Mouse (Mus musculus): ENCODE results near the gene Rere.

- peak; percentile 75; the same call in 1 of the 2 replicates for TF ChIP-seq EP300 (IDR thresholded peaks at IDR 0.05)
- TF ChIP-seq CTCF (IDR thresholded peaks at IDR 0.05), result peak; percentile 41; the same call in 1 of the 2 replicates
Measured at GRCm38 (mm10) chr4:150371580-150372380, 90.3 kb downstream of the Rere start.

All from lung, postnatal 0 days (tissue).